Mouse (Mus musculus) heart, embryonic 13.5 days (tissue): ENCODE measurements around the gene Cstad. TPM values are rescaled to one million over a fixed set of nuclear protein-coding genes. Genes with fewer than 3 reads are reported as not detected.

Experiments used
- ATAC-seq: fragments of 200-750 bp; cut with Nextera tagmentation; 2 replicates; pipeline ENCODE4 v1.8.0; 2017; ENCODE audit warnings: moderate TSS enrichment; ENCODE audit not compliant: insufficient number of reproducible peaks, low FRiP score, low TSS enrichment; ENCODE audit errors: extremely low read depth
- H3K27ac ChIP-seq: fragments of 300-500 bp; sonication (generic); replicated peaks from 2 replicates; pipeline ENCODE4 v1.5.1; 2015; ENCODE audit warnings: moderate library complexity, mild to moderate bottlenecking, inconsistent platforms
- H3K27me3 ChIP-seq: fragments of 300-500 bp; sonication (generic); replicated peaks from 2 replicates; pipeline ENCODE4 v1.6.1; 2015; ENCODE audit warnings: mild to moderate bottlenecking, inconsistent platforms
- H3K36me3 ChIP-seq: fragments of 300-500 bp; sonication (generic); 2 replicates; pipeline ENCODE4 v1.6.1; 2015; ENCODE audit warnings: mild to moderate bottlenecking, inconsistent platforms
- H3K4me1 ChIP-seq: fragments of 300-500 bp; sonication (generic); 2 replicates; pipeline ENCODE4 v1.6.1; 2015; ENCODE audit warnings: inconsistent platforms
- H3K4me2 ChIP-seq: fragments of 300-500 bp; sonication (generic); 2 replicates; pipeline ENCODE4 v1.6.1; 2015; ENCODE audit warnings: inconsistent platforms, mild to moderate bottlenecking, moderate library complexity
- H3K4me3 ChIP-seq: fragments of 300-500 bp; sonication (generic); 2 replicates; pipeline ENCODE4 v1.5.1; 2015; ENCODE audit warnings: moderate library complexity, mild to moderate bottlenecking, inconsistent platforms
- H3K9ac ChIP-seq: fragments of 300-500 bp; sonication (generic); 2 replicates; pipeline ENCODE4 v1.6.1; 2015; ENCODE audit warnings: inconsistent platforms, mild to moderate bottlenecking, moderate library complexity
- H3K9me3 ChIP-seq: fragments of 300-500 bp; sonication (generic); 2 replicates; pipeline ENCODE4 v1.6.1; 2016; ENCODE audit warnings: inconsistent platforms
- WGBS: fragments of 180-500 bp; shearing (Covaris S2); methylation state at CpG from one replicate; pipeline ENCODE4 v1.1.7; 2015; ENCODE audit warnings: mixed read lengths; 5-methylcytosine and 5-hydroxymethylcytosine counted together
- polyA plus RNA-seq: library from polyadenylated mRNA; unstranded; fragments of >200 nt; fragmentation: Nextera tagmentation; extraction: Ambion mirVana; gene quantifications from 2 replicates; pipeline ENCODE4 v1.2.1, GENCODE M21; 2015

Gene Cstad
- polyA plus RNA-seq, 1 experiment from 2014 or later: 2.4 TPM

DNA sequence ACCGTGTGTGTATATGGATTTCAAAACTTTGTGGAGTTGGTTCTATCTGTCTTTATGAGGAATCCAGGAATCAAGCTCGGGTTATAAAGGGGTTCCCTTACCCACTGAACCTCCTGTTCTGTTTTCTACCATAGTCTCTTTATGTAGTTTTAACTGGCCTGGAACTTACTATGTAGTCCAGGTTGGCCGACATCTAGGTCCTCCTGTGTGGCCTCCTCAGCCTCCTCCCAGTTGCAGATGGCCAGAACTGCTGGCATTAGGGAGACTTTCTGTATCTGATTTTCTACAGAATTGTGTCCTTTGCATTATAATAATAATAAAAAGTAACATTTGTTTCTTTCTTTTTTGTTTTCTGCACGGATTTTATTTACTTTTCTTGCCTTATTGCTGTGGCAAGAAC, 21.3 kb upstream of the Cstad start:
- Histone ChIP-seq H3K4me2 (no peak overlapping the region), H3K4me1 (no peaks in the 10 kb centered on the region), H3K27me3 (no peaks in the 10 kb centered on the region), H3K9ac (no peak overlapping the region), H3K27ac (no peak overlapping the region), H3K9me3 (no peaks in the 10 kb centered on the region), H3K36me3 (no peaks in the 10 kb centered on the region), H3K4me3 (no peak overlapping the region)
- WGBS: 79% methylated on average over 4 of the region's 4 CpGs
- no peak for ATAC-seq

- 87% methylated on average over 9 of the region's 9 CpGs for WGBS
- no peak overlapping the region for H3K4me3 ChIP-seq
- no peak for ATAC-seq
- no peaks in the 10 kb centered on the region for H3K27me3 ChIP-seq
- no peaks in the 10 kb centered on the region for H3K4me1 ChIP-seq
- no peaks in the 10 kb centered on the region for H3K36me3 ChIP-seq
- no peak overlapping the region for H3K27ac ChIP-seq
- H3K4me2 ChIP-seq: no peak overlapping the region
- no peak overlapping the region for H3K9ac ChIP-seq
- peaks cover 10% of the 10 kb centered on the region for H3K9me3 ChIP-seq
Measured at GRCm38 (mm10) chr2:30577010-30577409, 17.8 kb upstream of the Cstad start.

DNA sequence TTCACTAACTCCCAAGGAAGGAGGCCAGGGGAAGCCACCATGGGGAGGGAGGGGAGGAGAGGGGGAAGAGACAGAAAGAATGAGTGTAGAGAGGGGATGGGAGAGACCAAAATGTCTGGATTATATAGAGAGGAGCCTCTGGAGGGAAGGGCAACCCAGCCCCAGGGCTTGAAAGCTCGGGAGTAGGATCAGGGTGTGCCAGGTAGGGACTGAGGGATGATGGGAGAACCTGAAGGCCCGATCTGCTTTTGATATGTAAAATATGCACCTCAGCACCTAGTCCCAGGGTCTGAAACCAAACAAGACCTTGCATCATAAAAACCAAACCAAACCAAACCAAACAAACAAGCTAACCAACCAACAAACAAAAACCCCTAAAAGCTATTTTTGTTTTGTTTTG, 16.8 kb upstream of the Cstad start:
- H3K4me3 ChIP-seq: no peak overlapping the region
- no peak overlapping the region for H3K4me2 ChIP-seq
- WGBS: 58% methylated on average over 2 of the region's 2 CpGs
- no peaks in the 10 kb centered on the region for H3K36me3 ChIP-seq
- H3K27me3 ChIP-seq: no peaks in the 10 kb centered on the region
- H3K4me1 ChIP-seq: no peaks in the 10 kb centered on the region
- no peak overlapping the region for H3K27ac ChIP-seq
- H3K9ac ChIP-seq: no peak overlapping the region
- H3K9me3 ChIP-seq: peaks cover 12% of the 10 kb centered on the region
- ATAC-seq: no peak

- no peak for ATAC-seq
- Histone ChIP-seq H3K4me1 (peaks cover 15% of the 10 kb centered on the region), H3K36me3 (no peaks in the 10 kb centered on the region), H3K4me2 (no peak overlapping the region), H3K4me3 (no peak overlapping the region), H3K9me3 (peaks cover under 1% of the 10 kb centered on the region; the same call in 1 of the 2 replicates), H3K9ac (0 out of 2 replicates have a peak overlapping the region, but pooled peaks have one; percentile 24), H3K27me3 (no peaks in the 10 kb centered on the region), H3K27ac (no peak overlapping the region)
- 38% methylated on average over 8 of the region's 8 CpGs for WGBS
Measured at GRCm38 (mm10) chr2:30587161-30587560, 7.7 kb upstream of the Cstad start.

DNA sequence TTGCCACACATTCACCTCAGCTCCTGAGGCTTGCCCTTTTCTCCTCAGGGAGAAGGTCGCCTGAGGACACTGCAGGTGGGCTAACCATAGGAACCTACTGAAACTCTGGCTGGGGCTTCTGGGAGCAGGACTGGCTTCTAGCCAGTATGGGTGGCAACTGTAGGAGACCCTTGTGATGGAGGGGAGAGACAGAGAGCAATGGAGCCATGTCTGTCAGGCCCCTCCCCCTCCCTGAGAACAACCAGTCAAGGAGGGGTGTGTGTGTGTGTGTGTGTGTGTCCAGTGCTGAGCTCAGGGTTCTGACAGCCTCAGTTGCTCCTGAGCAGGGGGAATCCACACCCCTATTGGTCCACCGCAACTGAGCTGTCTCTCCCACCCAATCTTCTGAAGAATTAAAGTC, 7.2 kb upstream of the Cstad start:
- no peaks in the 10 kb centered on the region for H3K36me3 ChIP-seq
- no peaks in the 10 kb centered on the region for H3K9me3 ChIP-seq
- no peak for ATAC-seq
- no peak overlapping the region for H3K4me3 ChIP-seq
- WGBS: 63% methylated on average over 2 of the region's 2 CpGs
- H3K27ac ChIP-seq: no peak overlapping the region
- H3K4me1 ChIP-seq: peaks cover 15% of the 10 kb centered on the region
- no peaks in the 10 kb centered on the region for H3K27me3 ChIP-seq
- H3K9ac ChIP-seq: no peak overlapping the region
- H3K4me2 ChIP-seq: no peak overlapping the region

GRCm38 (mm10) chr2:30588985-30589511, 5.8 kb upstream of the Cstad start:
- Histone ChIP-seq H3K4me3 (no peak overlapping the region), H3K9me3 (no peaks in the 10 kb centered on the region), H3K36me3 (no peaks in the 10 kb centered on the region), H3K4me2 (no peak overlapping the region), H3K4me1 (peaks cover 25% of the 10 kb centered on the region), H3K9ac (0 out of 2 replicates have a peak overlapping the region, but pooled peaks have one; percentile 8), H3K27ac (no peak overlapping the region), H3K27me3 (no peaks in the 10 kb centered on the region)
- WGBS: 66% methylated on average over 4 of the region's 4 CpGs
- no peak for ATAC-seq

- H3K9ac ChIP-seq: no peak overlapping the region
- H3K4me2 ChIP-seq: no peak overlapping the region
- H3K4me3 ChIP-seq: no peak overlapping the region
- no peaks in the 10 kb centered on the region for H3K27me3 ChIP-seq
- no peaks in the 10 kb centered on the region for H3K9me3 ChIP-seq
- H3K36me3 ChIP-seq: no peaks in the 10 kb centered on the region
- H3K4me1 ChIP-seq: peaks cover 32% of the 10 kb centered on the region
- ATAC-seq: no peak
- WGBS: 73% methylated on average over 4 of the region's 4 CpGs
- H3K27ac ChIP-seq: no peak overlapping the region
Measured at GRCm38 (mm10) chr2:30589781-30590180, 5.1 kb upstream of the Cstad start.

GRCm38 (mm10) chr2:30590909-30591308, 3.9 kb upstream of the Cstad start:
- Histone ChIP-seq H3K4me2 (peak overlapping the region; percentile 63), H3K4me3 (peak overlapping the region; percentile 16; the same call in 1 of the 2 replicates), H3K4me1 (peaks cover 39% of the 10 kb centered on the region), H3K27me3 (no peaks in the 10 kb centered on the region), H3K9me3 (no peaks in the 10 kb centered on the region), H3K27ac (peak overlapping the region; percentile 34), H3K36me3 (no peaks in the 10 kb centered on the region), H3K9ac (0 out of 2 replicates have a peak overlapping the region, but pooled peaks have one; percentile 12)
- peak; percentile 49; the same call in 1 of the 2 replicates for ATAC-seq
- 7% methylated on average over 3 of the region's 3 CpGs for WGBS

DNA sequence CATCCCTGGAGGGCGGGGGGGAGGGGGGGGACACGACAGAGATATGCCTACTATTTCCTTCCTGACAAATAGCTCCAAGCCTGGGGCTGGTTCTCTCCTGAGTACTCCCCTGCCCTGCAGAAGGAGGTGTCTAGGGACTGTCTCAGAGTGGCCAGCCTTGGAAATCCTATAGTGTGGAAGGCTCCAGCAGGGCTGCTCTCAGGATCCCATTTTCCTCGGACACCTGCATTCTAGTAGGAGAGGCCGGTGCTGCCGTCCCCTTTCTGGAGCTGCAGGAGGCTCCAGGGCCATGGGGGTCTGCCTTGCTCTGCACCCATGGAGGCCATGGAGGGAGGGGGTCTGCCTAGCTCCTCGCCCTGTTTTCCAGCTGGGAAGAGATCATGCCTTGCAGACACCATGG, 2.4 kb upstream of the Cstad start:
- peaks cover 32% of the 10 kb centered on the region for H3K4me1 ChIP-seq

GRCm38 (mm10) chr2:30592951-30593350, 1.9 kb upstream of the Cstad start:
- Histone ChIP-seq H3K4me3 (no peak overlapping the region), H3K9me3 (no peaks in the 10 kb centered on the region), H3K36me3 (no peaks in the 10 kb centered on the region), H3K27ac (peak overlapping the region; percentile 98; the same call in 1 of the 2 replicates), H3K27me3 (no peaks in the 10 kb centered on the region), H3K9ac (no peak overlapping the region), H3K4me2 (no peak overlapping the region), H3K4me1 (peaks cover 32% of the 10 kb centered on the region)
- 83% methylated on average over 6 of the region's 6 CpGs for WGBS
- ATAC-seq: no peak

More for the DNA sequence above, 2.4 kb upstream of the Cstad start:
- H3K27ac ChIP-seq: no peak overlapping the region
- no peak overlapping the region for H3K4me2 ChIP-seq
- no peak overlapping the region for H3K9ac ChIP-seq
- 63% methylated on average over 6 of the region's 6 CpGs for WGBS
- no peak overlapping the region for H3K4me3 ChIP-seq
- no peak for ATAC-seq
- no peaks in the 10 kb centered on the region for H3K27me3 ChIP-seq
- H3K36me3 ChIP-seq: no peaks in the 10 kb centered on the region
- no peaks in the 10 kb centered on the region for H3K9me3 ChIP-seq

- peaks cover 32% of the 10 kb centered on the region for H3K4me1 ChIP-seq
- peak overlapping the region; percentile 98 for H3K27ac ChIP-seq
- H3K36me3 ChIP-seq: no peaks in the 10 kb centered on the region
- 71% methylated on average over 13 of the region's 13 CpGs for WGBS
- H3K9me3 ChIP-seq: no peaks in the 10 kb centered on the region
- H3K9ac ChIP-seq: peak overlapping the region; percentile 90
- no peak for ATAC-seq
- peak overlapping the region; percentile 77 for H3K4me2 ChIP-seq
- no peaks in the 10 kb centered on the region for H3K27me3 ChIP-seq
- H3K4me3 ChIP-seq: peak overlapping the region; percentile 57; the same call in 1 of the 2 replicates
Measured at GRCm38 (mm10) chr2:30593636-30594310, 1.1 kb upstream of the Cstad start.

- Histone ChIP-seq H3K27me3 (no peaks in the 10 kb centered on the region), H3K9ac (peak overlapping the region; percentile 90), H3K9me3 (no peaks in the 10 kb centered on the region), H3K4me1 (peaks cover 41% of the 10 kb centered on the region), H3K4me3 (0 out of 2 replicates have a peak overlapping the region, but pooled peaks have one; percentile 57), H3K36me3 (no peaks in the 10 kb centered on the region), H3K4me2 (peak overlapping the region; percentile 77), H3K27ac (peak overlapping the region; percentile 98)
- no peak for ATAC-seq
- WGBS: 73% methylated on average over 4 of the region's 4 CpGs
Measured at GRCm38 (mm10) chr2:30595796-30596195, 956 bp downstream of the Cstad start.
